Mouse (Mus musculus) granulocyte monocyte progenitor cell, adult 5-6 weeks (primary cell): ENCODE results near the gene Ago4. TPM values are rescaled to one million over a fixed set of nuclear protein-coding genes. Genes with fewer than 3 reads are reported as not detected.

ENCODE experiments used
- ATAC-seq: replicated peaks from 2 replicates; pipeline ENCODE4 v1.8.0; 2016; ENCODE audit warnings: mild to moderate bottlenecking, moderate TSS enrichment, inconsistent platforms; ENCODE audit not compliant: poor library complexity, severe bottlenecking
- total RNA-seq, 2 experiments: library from RNA; stranded (forward) in 1 of 2; stranded (reverse) in 1 of 2; fragments of 200-712, 200-1000 nt in 1 of 2; fragments of >200 nt in 1 of 2; fragmentation: Nextera tagmentation in 1 of 2; gene quantifications; 2 replicates each; pipeline ENCODE4 v1.2.3; 2014 to 2017

Ago4 gene
- total RNA-seq, 2 experiments from 2014 or later, result 2.7 to 4.6 TPM

DNA sequence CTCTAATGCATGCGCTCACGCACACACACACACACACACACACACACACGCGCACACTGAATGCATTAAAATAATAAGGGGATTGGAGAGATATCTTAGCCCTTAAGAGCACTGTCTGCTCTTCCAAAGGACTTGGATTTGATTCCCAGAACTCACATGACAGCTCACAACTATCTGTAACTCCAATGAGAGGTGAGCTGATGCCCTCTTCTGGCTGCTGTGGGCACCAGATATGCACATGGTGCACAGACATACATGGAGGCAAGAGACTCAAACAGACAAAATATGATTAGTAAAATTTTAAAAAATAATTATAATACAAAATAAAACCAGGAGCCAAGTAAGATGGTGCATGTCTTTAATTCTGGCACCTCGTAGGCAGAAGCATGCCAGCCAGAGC lies 6.4 kb downstream of the Ago4 start:
- no peak for ATAC-seq

DNA sequence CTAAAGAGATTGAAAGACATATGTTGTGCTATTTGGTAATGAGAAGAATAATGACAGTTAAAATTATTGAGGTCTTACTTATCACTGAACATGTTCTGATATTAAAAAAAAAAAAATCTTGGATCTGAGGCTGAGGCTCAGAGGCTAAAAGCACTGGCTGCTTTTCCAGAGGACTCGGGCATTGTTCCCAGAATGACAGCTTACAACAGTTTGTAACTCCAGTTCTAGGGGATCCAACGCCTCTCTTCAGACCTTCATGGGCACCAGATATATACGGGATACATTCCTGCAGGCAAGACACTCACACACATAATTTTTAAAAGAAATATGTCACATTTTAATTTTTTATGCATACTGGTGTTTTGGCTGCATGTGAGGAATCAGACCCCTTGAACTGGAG lies 7.1 kb downstream of the Ago4 start:
- no peak for ATAC-seq

DNA sequence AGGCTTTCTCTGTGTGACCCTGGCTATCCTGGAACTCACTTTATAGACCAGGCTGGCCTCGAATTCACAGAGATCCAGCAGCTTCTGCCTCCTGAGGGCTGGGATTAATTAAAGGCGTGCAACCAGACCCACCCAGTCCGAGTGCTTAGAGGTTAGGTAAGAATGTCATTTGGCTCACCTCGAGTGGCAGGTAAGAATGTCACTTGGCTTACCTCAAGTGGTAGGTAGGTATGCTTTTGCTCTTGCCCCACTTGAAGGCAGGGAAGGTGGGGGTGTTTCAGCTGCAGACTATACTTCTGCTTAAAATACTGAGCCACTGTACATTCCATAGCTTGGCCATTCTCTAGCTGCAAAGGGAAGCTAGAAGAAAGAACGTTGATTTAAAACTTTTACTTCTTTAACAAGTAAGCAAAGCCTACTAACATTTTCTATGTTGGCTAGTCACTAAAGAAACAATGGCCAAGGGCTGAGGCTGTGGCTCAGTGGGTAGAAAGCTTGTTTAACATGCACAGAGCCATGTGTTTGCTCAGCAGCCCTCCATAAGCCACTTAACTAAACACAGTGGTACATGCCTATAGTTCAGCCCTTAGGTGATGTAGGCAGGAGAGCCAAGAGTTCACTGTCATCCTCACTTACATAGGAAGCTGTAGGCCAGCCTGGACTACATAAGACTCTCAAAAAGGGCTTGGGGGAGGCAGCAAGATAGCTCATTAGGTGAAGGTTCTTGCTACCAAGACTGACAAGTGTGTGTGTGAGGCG lies 20.8 kb downstream of the Ago4 start:
- no peak for ATAC-seq

DNA sequence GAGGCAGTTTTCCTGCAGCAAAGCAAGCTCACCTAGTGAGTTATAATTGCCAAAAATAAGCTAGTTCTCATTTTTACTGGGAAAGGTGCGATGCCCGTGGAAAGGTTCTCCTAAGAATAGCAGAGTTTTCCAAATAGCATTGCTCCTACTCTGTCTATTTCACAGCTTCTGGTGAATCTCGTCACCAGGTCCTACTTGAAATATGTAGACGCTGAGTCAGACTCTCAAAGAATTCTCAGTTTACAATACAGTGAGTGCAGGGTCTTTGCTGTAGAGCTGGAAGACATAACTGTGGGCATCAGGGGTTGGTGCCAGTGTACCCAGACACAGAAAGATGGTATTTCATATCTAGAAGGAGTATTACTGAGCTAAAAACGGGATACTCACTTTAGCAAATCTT lies 22.3 kb downstream of the Ago4 start:
- no peak for ATAC-seq

DNA sequence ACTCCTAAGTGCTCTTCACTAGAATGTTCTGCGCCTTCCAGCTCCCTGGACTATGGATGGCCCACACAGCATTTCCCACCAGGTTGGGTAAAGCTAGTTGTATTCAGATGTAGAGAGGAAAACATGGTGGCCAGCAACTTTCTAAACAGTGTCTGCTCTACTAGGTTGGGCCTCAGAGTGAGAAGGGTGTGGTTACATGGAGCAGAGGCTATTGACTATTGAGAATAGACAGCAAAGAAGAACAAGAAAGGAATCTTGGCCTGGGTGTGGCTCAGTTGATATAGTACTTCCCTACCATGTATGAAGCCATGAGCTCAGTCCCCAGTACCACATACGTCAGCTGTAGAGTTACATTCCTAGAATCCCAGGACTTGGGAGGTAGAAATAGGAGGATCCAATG lies 24.2 kb downstream of the Ago4 start:
- no peak for ATAC-seq

DNA sequence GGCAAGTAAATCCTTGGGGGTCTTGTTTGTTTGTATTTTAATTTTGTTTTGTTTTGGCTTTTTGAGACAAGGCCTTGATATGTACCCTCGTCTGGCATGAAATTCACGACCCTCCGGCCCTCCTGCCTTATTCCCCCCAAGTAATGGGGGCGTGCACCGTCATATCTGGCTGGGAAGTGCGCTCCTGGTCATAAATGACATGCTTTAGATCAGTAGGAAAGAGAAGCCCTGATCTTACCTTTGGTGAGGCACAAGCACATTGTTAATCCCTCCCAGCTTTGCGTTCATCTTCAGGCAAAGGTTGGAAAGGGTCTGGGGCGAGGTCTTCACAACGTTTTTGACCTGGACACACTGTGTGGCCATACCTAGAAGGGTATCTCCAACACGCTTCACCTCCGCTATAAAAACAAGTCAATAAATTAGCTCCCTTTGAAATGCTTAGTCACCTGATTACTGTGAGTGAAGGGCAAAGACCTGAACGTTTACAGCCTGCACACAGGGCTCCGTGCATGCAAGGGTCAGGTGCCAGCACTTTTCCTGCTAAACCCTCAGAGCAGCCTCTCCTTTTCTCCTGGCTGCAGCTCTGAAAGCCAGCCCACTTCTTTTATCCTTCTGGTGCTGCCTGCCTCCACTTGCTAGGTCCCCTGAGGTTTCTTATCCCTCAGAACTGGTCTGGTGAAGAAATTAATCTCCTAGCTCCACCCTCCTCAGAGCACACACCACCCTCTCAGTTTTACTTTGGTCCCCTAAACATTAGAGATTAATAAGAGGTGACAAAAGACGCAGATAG lies 25.0 kb downstream of the Ago4 start:
- no peak for ATAC-seq

DNA sequence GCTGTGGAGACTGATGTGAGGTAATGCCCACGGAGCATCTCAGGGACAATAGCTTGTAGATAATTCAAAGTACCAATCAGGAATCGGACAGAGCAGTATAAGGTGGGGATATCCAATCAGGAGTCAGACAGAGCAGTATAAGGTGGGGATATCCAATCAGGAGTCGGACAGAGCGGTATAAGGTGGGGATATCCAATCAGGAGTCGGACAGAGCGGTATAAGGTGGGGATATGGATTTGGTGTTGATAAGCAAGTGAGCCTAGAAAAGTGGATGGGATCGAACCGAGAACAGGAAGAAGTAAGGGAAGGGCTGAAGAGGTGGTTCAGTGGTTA lies 30.3 kb downstream of the Ago4 start:
- ATAC-seq, result no peak

DNA sequence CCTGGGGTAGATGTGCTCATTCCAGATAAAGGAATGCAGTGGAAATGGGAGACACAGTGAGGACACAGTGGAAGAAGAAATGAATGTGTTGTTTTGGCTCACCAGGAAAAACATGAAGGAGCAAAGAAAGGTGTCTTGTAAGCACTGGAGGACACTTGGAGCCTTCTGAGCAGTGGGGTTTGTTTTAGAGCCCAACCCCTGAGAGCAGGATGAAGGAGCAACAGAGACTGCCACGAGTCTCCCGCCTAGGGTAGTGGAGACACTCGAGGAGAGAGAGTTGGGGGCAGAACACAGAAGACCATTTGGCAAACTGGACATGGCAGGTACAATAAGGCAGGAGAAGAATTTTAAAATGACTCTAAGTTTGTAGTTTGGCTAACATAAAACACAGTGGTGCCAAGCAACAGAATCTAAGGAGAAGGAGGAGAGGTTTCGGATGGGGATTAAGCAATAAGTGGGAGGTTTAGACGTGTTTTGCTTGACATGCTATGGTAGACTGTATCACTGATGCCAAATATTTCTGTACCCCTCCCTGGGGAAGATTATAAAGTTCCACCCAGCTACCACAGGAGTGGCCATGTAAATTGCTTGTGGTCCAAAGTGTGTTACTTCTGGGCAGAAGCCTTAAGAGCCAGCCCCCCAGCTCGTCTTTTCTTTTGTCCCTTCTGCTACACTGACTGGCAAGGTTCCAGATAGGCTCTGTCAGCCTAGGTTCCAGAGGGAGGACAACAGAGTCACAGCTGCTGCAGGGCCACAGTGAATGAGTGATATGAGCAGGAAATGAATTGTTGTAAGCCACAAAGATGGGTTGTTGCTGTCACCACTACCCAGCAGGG lies 30.9 kb downstream of the Ago4 start:
- ATAC-seq, result no peak

DNA sequence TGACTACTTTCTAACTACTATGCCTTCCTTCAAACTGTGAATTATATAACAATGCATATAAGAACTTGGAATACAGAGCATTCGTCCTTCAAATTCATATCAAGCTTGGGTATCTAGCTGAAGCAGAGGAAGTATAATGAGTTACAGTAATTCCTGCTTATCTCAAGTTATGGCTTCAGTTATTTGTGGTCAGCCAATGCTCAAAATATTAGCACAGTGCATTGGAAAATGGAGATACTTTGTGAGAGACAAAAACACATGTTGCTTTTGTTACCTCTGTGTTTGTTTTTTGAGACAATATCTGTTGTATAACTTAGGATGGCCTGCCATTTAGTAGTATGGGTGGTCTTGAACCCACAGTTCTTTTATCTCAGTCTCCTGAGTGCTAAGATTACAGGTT lies 34.7 kb downstream of the Ago4 start:
- ATAC-seq, result no peak

DNA sequence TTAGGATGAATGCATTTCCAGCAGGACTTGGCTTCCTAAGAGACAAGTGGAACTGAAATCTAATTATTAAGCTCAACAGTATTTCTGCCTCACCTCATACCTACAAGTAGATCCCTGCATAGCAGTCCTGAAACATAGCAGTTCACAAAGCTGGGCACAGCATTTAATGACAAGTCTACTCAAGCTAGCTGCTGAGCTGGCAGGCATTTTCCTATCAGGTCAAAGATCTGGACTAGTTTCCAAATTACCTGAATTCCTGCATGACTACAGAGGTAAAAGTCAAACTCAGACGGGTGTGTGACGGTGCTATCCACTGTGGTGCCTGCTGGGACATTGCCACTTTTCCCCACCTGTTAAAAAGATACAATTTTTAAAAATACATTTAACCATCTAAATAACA lies 36.3 kb downstream of the Ago4 start:
- no peak for ATAC-seq

DNA sequence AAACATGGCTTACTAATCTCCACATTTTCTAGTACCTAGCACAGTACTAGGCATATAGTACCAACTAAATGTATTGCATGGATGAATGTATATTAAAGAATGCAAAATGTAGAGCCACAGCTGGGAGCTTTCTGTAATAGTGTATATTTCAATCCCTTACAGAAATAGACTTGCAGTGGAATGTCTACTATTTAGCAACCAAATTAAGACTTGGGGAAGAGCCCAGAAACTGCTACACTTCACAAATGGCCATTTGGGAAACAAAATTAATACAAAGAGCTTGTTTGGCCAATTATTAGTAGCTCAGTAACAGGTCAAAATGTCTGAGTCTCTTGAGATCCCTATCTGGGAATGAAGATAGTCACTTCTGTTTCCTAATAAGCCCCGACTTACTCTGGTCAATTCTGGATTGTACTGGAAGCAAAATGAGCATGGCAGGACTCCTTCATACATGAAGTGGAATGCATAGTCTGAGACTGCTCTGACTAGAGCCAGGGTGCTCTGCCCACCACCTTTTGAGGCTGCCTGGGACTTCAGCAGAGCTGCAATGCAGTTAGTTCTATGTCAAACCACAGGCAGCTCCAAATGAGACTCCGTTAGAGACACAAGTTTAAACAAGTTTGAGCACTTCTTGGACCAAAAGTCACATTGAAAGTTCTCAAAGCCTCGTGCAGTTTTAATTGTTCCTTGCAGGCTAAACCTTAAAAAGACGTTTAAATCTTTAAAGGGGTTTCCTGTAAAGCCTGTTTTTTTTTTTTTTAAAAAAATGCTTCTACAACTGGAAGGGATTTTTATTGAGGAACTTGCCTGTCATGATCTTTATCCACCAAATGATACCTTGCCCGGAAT lies 37.1 kb downstream of the Ago4 start:
- ATAC-seq, result no peak

DNA sequence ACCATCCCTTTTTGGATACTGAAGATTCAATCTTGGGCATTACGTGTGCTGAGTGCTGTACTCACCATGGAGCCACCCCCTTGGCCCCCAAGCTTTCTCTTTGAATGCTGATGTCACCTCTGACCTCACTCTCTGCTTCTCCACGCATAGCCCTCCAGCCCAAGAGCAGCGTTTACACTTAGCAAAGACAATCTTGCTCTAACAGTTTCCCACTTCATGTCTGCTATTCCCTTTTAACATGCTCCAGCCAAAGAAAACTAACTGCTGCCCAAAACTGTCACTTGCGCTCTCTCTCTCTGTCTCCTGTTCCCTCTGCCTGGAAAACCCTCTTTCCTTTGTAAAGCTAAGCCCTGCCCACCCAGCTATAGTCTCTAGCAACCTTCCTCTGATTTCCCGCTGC lies 37.8 kb downstream of the Ago4 start:
- no peak for ATAC-seq

DNA sequence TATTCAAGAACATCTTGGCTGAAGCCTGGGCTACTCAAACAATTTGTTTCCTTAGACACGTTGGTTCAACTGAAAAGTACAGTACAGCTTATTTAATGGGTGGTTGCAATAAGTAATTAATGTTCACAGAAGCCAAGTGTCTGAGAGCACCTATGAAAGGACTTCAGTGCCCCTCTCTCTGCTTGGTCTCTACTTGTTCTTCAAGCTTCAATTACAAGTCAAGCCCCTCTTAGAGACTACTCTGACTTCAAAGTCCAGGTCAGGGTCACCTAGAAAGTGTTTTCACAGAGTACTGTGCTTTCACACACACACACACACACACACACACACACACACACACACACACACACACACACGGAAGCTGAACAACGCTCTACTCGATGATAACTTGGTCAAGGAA lies 39.9 kb downstream of the Ago4 start:
- no peak for ATAC-seq

DNA sequence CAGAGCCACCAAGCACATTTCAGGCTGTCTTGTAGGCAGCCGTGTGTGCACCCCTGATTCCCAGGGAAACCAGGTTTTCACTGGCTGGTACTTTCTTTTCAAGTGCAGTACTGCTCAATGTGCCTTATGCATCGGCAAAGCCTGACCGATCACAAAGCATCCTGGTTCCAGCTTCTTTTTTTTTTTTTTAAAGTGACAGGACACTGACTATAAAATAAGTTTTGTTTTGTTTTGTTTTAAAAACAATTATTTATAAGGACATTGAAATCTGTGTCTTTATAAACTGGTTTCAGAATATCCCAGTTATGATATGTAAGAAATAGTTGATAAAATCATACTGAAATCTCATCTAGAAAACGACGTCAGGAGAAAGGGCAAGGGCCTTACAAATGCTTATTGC lies 41.3 kb downstream of the Ago4 start:
- no peak for ATAC-seq

DNA sequence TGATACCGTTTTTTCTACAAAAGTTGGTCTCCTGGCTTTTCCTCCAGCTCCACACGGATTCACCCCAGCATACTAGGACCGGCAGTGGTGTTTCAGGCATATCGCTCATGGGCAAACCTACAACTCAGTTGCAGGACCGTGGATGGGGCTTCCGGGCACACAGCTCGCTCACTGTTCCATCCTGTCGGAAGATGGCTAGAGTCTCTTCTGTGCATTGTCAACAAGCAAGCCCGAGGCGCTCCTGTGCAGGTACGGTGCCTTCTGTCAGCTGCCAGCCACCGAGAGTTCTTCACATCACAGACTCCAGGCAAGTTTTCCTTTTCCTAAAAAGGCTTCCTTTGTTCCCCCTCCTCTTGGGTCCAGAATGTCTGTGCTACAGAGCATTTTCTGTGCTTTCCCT lies 42.5 kb downstream of the Ago4 start:
- no peak for ATAC-seq

DNA sequence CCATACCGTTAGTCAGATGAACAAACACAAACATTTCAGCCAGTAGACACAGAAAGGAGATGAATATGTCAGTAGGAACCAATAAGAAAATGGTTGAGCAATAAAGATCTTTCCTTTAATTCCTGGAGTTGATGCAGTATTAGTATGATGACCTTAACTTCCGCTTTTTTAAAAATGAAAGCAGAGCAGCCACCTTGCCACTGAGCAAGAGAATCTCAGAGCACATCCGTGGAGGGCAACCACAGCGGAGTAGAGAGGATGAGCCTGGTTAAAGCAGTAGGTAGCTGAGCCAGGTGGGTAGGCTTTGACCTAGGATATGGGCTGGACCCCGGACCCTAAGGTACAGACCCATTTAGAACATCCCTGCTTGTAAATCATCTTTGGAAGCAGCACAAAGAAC lies 43.5 kb downstream of the Ago4 start:
- peak; percentile 97 for ATAC-seq

DNA sequence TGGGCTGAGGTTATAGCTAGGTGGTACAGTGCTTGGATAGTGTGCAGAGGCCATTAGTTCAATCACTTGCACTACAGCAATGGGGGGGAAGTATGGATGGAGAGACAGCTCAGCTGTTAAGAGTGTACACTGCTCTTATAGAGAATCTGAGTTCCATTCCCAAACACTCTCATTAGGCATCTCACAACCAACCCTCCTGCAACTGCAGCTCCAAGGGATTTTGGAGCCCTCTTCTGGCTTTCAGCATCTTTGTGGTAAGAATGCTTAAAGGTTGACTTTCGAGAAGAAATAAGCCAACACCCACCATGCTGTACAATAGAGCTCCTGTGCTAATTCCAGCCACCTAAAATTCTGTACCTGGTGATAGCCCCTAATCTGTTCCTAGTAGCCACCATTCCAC lies 47.1 kb downstream of the Ago4 start:
- ATAC-seq, result no peak

DNA sequence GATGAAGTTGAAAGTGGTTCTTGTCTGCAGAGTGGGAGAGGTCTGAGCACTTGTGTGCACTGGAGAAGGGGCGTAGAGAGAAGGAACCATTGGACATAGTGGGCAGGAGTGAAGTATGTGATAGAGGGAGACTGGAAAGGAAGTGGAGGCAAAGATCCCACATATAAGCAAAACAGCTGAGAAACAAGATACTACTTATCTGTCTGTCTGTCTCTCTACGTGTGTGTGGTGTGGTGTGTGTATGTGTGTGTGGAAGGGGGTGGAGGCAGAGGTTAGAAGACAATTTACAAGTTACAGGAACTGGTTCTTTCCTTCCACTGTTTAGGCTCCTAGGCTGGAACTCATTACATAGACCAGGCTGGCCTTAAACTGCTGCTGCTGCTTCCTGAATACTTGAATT lies 48.2 kb downstream of the Ago4 start:
- ATAC-seq, result no peak

DNA sequence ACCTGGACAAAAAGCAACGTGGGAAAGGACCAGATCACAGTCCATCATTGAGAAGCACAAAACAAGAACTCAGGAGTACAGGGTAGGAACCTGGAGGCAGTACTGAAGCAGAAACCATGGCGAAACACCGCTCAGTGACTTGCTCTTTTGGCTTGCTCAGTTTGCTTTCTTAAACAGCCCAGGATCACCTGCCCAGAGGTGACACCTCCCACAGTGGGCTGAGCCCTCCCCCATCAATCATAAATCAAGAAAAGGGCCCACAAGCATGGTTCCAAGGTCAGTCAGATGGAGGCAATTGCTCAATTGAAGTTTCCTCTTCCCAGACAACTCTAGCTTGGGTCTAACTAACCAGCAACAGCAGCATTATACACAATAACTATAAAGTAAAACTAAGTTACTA lies 49.4 kb downstream of the Ago4 start:
- ATAC-seq, result no peak

DNA sequence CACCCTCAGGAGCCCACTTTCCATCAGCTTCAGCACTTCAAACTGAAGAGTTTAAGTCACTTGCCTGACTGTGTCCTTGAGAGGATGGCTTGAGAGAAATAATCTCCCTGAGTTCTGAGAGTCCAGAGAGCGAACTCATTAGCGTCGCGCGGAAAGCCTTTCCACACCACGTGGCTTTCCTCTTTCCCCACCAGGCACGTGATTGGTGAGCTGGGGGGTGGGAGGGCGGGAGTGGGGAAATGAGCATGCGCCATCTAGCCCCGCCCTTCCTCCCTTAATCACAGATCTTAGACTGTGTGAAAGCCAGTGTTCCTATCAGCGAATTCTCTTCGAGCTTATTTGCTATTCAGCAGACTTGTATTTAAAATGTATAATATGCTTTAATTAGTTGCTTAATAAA lies 50.3 kb downstream of the Ago4 start:
- ATAC-seq, result no peak
